Mouse (Mus musculus) mesoderm, embryonic 11.5 days (tissue): ENCODE measurements around the gene Fat3.

ENCODE experiments used
- DNase-seq: peaks from one replicate; pipeline ENCODE4 v3.0.0-alpha.2; 2012; ENCODE audit warnings: low read depth, low spot score

Gene Fat3

DNA sequence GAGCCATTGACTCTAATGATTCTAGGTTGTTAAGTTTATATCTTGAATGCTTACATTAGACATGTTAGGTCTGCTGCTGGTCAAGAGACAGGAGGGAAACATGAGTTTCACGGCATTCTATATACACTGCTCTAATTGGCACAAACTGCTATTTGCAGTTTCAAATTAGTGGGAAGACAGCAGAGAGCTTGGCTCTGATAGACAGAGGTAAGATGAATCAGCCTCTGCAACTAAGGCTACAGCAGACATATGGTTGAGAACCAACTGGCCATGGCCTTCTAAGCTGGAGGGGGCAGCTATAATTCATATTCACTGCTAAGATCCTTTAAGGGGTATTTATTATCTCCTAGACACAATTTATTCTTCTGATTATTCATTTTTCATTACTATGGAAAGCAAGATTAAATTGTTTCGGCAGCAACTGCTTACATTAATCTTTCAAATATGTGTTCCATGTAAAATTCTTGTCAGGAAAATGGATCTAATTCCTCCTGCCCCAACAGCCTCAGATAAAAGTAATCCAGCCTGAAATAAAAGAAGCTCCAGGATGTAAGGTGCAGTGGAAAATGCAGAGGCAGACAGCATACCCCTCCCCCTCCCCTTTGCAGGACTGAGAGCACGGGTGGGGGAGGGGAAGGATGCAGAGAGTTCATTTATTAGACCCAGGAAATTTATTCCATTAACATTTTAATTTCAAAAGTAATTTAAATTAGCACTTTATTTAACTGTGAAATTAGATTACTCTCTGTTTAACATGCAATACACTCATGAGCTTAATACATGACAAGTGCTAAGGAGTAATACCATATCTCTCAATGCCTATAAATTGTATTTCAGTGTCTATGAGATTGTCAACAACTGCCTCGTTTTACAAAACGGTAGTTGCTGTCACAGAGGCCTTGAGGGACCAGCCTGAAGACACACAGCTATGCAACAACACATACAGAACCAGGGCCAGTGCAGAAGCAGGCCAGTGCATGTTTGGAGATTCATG, 189.9 kb downstream of the Fat3 start:
- no peak for DNase-seq

DNA sequence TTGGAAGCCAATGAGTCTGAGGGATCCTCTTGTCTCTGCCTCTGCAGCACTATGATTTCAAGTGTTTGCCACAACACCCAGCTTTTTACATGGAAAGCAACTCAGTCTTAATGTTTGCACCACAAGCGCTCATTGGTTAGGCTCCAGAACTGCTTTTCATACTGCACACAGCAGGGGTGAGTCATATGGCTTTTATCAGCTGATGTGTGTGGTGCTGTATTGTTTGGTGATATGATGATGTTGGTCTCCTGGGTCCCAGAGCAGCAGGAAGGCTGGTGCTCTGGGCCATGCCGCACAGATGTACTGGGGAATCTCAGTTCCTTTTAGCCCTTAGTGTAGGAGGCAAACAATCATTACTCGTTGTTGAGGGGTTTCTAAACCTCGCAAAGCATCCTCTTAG, 190.8 kb downstream of the Fat3 start:
- no peak for DNase-seq

DNA sequence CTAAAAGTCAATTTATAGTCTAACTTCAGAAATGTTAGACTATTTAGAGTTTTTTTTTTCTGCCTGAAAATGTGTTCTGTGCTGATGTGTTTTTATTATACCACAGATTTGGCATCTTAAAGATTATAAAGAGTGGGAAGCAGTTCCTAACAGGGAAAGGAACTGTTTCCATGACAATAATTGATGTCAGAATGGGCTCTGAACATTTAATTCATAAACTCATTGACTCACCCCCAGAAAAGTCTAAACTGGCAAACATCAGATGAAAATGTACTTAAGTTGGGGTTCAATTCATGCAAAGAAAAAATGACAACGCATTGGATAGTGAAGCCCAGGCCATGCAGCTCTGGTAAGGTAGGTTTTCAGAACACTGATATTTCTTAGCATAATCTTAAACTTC, 193.3 kb downstream of the Fat3 start:
- no peak for DNase-seq

DNA sequence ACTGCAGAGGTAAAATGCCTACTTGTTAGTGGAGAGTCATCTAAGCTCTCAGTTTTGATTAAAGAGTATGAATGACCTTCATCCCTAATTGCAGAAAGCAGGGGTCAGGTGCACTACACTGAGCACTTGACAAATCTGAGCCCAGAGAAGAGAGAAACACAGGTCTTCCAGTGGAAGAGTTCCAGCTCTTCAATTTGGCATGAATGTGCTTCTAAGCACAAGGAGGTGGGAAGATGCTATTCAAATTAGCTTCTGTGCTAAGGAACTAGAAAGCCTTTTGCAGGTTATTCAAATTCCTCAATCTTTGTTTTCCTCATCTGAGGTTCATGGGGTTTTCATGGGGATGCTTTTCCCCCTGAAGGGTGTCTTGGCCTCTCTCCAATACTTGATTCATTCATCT, 194.9 kb downstream of the Fat3 start:
- DNase-seq, result no peak

DNA sequence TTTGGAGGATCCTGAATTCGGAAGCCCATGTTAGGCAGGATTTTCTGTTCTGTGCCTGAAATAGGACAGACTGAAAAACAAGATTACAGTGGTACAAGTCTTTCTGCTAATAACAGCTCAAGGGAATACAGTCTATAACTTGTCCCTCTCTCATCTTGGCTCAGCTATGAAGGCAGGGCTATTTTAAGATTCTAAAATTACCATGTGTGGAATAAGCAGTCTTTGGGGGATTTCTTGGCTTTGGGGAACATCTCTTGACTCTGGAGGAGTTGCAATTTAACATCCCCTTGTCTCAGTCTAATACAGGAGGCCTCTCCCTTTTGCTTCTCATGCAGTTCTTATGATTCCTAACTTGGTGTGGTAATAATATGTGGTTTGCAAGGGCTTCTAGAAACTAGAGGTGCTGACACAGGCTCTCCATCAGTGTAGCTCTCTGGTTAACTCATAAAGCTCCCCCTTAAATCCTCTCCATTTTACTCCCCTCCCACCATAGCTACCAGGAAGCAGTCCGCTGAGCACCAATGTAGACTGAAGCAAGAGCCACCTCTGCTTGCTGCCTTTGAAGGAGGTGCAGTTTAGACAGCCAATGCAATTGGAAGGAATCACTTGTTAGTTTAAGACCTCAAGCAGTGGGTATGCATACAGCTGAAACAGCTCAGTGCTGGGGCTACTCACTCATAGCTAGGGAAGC, 195.5 kb downstream of the Fat3 start:
- DNase-seq, result no peak

DNA sequence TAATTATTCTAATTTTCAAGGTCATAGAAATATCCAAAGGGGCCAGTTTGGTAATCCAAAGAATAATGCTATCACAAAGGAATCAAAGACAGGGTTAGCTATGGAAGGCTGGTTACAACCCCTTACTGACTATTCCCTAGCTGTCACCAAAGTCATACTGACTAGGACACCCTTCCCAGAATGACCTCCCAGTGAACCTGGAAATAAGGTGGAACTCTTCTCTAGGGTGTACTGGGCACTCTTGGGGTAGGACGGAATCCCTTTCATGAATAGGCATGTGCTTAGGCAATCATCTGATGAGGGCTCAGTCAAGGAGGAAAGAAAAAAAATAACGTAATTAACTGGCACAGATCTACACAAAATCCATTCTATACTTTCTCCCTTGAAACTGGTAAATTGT, 196.1 kb downstream of the Fat3 start:
- no peak for DNase-seq

DNA sequence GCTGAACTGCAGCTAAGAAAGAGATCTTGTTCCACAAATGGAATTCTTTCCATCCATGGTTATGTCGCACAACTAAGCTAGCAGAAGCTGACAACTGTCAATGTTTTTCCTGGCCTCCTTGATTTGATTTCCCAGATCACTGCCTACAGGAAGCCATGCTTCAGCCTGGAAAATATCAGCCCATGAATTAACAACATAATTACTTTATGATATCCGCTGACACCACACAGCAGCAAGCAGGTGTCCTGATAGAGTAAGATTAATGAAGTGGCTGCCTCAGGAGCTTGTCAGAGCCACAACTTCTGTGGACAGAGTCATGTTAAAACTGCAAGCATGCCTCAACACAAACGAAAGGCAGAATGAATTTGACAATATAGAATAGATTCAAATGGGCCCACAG, 198.6 kb downstream of the Fat3 start:
- DNase-seq, result no peak

DNA sequence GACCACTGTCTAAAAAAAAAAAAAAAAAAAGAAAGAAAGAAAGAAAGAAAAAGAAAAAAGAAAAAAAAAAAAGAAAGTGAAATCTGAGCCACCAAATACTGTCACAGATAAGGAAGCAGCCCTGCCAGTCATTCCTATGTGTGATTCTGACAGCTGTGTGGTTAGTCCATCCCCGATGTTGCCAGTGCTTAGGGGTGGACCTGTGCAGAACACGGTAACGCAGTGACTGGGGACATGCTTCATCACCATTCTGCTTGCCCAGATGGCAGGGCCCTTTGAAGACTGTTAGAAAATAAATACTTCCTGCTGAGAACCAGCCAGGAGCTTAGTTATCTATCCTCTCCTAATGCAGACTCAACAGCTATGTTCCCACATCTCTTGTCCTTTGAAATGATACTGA, 203.2 kb downstream of the Fat3 start:
- DNase-seq, result no peak

DNA sequence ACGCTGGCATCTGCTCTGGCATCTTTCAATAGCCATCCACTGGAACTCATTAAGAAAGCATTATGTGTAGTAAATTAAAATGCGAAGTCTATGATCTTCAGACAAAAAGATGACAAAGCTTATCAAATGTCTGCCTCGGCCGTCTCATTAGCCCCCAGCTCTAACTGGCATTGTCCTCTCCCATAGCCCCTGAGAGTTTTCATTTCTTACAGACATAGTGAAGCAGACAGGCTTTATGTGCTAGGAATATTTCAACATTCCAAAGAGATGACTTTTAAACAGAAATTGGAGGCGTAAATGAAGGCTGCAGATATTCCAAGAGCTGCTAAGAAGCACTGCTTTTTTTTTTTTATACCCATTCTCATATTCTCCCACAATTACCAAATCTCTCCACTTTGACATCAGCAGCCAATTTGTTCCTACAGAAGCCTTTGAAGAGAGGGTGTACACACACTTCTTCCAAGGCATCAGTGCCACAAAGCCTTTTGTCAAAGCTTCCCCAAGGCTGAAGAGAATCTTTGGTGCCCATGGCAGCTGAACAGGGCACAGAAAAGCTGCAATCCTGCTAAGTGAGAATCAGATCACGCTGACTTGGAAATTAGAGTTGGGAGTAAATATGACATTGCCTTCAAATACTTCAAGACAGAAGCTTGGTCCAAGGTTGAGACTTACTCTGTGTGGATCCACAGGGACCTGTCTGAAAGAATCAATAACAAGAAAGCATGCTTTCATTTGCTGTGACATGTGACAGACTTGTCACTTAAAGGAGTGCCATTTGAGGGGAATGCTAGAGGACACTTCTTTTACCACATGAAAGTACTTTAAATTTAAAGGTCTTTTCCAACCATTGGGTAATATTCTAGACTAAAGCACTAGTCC, 206.9 kb downstream of the Fat3 start:
- DNase-seq, result no peak

DNA sequence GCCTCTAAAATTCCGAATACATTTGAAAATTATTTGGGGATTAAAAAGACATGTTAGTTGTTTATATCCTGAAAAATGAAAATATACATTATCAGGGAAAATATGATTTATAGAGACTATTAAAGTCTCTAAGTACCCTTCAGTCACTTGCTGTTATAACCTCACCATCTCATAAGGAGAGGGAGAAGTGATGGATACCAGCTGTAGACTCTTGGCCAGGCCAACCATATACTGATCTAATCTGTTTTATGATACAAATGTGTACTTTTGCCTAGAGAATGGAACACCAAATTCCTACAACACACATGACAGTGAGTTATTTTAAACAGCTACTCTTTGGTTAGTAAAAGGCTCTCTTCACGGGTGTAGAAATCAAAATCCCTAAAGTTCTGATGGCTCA, 208.6 kb downstream of the Fat3 start:
- DNase-seq, result no peak

DNA sequence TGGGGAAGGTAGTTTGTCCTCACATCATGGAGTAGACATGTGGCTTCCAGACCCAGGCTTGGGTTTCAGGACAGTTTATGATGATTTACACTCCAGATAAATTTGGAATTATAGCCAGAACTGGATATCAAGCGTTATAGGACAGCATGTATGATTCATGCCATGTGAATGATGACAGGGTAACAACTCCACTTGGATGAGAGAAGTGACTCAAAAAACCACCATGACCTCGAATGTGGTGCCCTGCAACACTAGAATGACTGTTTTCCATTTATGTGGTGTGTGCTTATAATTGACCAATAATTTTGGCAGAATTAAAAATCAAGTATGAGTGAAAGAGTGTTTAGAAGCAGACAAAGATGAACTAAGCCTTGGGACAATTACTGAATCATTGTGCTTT, 210.2 kb downstream of the Fat3 start:
- no peak for DNase-seq

DNA sequence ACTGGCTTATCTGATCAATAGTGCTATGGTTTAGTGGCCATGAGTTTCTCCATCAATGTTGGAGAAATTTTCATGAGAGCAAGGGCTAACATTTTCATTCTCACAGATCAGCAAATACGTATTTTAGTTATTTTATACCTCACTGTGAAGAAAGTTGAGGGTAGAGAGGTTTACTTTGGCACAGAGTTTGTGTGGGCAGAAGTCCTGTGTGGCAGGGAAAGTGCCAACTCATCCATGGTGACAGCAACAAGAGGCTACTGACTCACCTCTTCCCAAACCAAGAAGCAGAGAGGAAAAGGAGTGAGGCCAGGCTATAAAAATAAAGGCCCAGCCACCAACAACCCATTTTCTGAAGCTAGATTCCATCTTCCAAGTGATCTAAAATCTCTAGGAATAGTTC, 218.1 kb downstream of the Fat3 start:
- DNase-seq, result no peak

DNA sequence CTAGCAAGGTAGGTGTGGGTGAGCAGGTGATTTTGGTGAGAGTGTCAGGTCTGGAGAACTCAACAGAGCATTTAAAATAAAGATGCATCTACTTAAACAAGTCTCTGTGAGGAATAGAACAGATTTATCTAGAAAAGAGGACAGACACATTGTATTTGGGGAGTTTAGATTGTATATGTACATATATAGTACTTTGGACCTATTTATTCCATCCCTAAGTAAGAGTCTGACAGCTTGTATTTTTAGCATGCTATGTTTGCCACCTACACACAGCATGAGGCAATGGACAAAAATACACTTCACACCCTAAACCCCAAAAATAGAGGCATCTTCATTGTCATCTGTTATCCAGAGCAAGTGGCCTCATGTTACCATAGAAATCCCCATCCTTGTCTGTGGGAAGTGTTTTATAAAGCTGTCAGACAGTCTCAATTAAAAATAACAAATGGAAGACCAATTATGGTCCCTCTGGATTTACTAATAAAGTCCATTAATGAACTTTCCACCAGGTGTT, 218.7 kb downstream of the Fat3 start:
- DNase-seq, result no peak

DNA sequence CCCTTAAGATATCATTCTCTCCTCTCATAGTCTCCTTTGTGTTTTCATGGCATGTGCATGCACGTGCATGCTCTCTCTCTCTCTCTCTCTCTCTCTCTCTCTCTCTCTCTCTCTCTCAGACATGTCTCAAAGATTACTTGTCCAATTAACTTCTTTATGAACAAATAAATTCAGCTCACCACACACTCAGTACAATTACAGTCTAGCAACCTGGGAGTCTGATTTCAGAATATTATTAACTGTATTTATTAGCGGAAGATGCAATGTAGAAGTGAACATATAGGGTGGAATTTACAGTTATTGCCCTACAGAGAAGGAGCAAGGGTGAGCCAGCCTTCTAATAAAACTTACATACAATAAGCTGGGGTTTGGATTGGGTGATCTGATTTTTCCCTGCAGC, 225.5 kb downstream of the Fat3 start:
- DNase-seq, result no peak

DNA sequence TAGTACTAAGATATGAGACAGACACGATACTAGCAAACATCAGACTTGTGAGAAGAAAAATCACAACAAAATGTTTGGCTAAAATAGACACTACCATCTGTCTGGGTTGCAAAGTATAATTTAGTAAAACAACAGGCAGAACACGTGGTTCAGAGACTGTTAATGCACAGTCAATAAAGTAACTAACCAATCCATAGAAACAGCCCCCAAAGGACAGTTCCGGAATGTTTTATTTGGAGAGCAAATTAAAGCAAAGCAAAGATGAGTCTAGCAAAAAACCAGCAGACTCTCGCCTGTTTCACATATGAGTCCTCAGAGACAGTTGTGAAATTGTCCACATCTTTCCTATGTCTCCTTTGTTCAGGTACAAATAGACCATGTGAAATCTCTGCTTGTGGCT, 227.0 kb downstream of the Fat3 start:
- DNase-seq, result no peak

DNA sequence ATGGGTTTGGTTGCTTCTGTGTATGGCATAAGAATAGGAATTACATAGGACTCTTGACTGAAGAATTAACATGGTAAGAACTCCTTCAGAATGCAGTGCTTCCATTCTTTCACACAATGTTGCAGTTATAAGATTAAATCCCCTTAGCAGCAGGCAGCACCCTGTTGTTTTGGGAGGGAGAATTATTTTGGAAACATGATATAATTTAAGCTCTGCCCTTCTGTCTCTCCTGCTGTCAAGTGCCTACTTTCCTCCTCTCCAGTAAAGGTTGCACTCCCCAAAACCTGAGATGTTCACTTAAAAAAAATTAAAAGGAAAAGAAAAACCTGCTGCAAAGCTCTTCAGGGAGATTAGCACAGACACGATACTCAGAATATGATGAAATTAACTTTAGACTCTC, 228.3 kb downstream of the Fat3 start:
- no peak for DNase-seq

DNA sequence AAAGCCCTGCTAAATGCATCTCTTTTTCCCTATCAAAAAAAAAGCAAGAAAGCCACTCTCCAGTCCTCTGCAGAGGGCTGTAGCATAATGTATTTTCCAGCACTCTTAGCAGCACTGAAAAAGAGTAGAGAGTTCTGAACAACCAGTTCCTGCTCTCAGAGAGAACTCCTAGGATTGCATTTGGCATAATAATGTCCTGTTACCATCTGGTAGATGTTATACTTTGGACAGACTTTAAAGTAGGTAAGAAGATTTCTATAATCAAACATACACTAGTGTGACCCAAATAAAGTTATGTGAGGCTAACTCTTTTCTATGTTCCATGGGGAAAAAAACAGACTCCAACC, 230.3 kb downstream of the Fat3 start:
- DNase-seq, result no peak

DNA sequence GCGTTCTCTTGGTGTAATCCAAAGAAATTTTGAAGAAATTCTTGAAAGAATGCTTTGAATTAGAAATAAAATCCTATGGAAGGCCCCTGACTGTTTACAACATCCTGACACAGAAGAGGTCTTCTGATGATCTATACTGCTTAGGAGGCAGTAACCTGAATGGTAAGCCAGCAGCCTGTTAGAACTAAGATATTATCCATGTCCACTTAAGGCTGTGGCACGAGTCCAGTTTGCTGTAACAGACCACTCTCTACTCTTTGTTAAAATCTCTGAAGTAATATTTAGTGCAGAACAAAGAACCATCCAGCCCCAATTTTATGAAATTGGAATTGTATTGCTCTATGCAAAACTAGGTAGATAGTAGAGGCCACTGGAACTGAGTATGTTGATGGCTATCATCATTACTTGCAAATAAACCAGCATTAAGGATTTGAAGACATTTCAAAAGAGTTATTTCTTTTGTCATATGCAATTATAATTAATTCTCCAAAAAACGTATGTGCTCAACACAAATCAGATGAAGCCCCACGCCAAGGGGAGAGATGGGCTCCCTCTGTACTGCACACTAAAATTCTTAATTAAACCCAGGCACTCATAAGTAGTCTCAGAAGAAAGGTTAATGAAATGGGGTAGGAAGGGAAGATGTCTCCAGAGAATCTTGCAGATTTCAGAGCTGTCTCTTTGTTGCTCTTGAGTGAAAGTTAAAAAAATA, 230.9 kb downstream of the Fat3 start:
- DNase-seq, result no peak

DNA sequence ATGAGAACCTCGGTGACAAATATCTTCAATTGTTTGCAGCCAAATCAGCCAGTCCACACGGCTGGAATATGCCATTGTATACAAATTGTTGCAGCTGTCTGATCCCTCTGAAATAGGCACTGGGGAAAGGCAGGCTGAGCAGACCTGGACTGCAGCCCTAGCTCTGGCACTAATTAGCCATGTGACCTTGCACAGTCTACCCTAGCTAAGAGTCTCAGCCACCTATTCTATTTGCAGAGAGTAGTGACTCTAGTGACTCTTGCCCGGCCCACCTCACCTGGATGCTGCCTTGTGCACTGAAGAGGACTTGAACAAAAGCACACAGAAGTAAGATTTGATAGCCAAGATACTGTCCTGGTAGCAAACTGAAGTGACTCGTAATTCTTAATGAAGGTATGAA, 235.6 kb downstream of the Fat3 start:
- DNase-seq, result no peak

DNA sequence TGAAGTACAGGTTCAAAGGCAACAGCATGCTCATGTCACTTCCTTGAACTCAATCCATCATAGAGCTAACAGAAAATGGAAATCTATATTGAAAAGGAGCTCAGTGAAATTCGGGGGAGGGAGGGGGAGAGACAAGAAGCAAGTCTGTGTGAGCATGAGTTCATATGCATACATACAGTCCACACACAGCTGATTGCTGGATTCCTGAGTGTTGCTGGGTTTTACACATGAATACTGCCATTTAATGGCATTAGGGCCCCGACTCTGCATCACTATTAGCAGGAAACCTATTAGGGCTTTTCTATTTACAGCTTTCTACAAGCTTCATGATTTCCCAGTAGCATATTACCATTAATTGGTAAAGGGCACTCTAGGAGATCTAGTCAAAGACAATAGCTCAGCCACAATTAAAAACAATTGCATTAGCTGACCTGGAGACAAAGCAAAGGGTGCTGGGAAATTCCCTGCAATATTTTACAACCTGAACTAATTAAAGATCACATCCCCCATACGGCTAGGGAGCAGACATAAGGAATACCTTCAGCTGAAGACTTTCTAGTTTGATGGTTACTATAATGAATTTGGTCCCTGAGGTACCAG, 243.7 kb downstream of the Fat3 start:
- no peak for DNase-seq
